Mouse (Mus musculus) liver, embryonic 15.5 days (tissue): ENCODE data around the gene Zfp72. TPM values are rescaled to one million over a fixed set of nuclear protein-coding genes. Genes with fewer than 3 reads are reported as not detected.
A peak's percentile ranks its signal among the peaks of the same experiment; 100 is the strongest.

Experiments used
- ATAC-seq: fragments of 200-750 bp; cut with Nextera tagmentation; 2 replicates; pipeline ENCODE4 v1.8.0; 2017; ENCODE audit warnings: moderate number of reproducible peaks, mild to moderate bottlenecking, moderate library complexity; ENCODE audit not compliant: insufficient read depth
- H3K27ac ChIP-seq: fragments of 300-500 bp; sonication (generic); replicated peaks from 2 replicates; pipeline ENCODE4 v1.5.1; 2015; ENCODE audit warnings: mild to moderate bottlenecking, inconsistent platforms
- H3K27me3 ChIP-seq: fragments of 300-500 bp; sonication (generic); 2 replicates; pipeline ENCODE4 v1.6.1; 2015; ENCODE audit warnings: mild to moderate bottlenecking, inconsistent platforms
- H3K36me3 ChIP-seq: fragments of 300-500 bp; sonication (generic); replicated peaks from 2 replicates; pipeline ENCODE4 v1.6.1; 2015; ENCODE audit warnings: moderate library complexity, mild to moderate bottlenecking, inconsistent platforms
- H3K4me1 ChIP-seq: fragments of 300-500 bp; sonication (generic); replicated peaks from 2 replicates; pipeline ENCODE4 v1.6.1; 2015; ENCODE audit warnings: inconsistent platforms
- H3K4me2 ChIP-seq: fragments of 300-500 bp; sonication (generic); 2 replicates; pipeline ENCODE4 v1.6.1; 2015; ENCODE audit warnings: moderate library complexity, mild to moderate bottlenecking, inconsistent platforms
- H3K4me3 ChIP-seq: fragments of 300-500 bp; sonication (generic); replicated peaks from 2 replicates; pipeline ENCODE4 v1.5.1; 2015; ENCODE audit warnings: mild to moderate bottlenecking, inconsistent platforms
- H3K9ac ChIP-seq: fragments of 300-500 bp; sonication (generic); 2 replicates; pipeline ENCODE4 v1.6.1; 2015; ENCODE audit warnings: moderate library complexity, mild to moderate bottlenecking, inconsistent platforms
- H3K9me3 ChIP-seq: fragments of 300-500 bp; sonication (generic); replicated peaks from 2 replicates; pipeline ENCODE4 v1.6.1; 2016; ENCODE audit warnings: inconsistent platforms
- WGBS: fragments of 180-500 bp; shearing (Covaris S2); methylation state at CpG from one replicate; pipeline ENCODE4 v1.1.7; 2015; ENCODE audit warnings: mixed read lengths; ENCODE audit not compliant: insufficient replicate concordance; 5-methylcytosine and 5-hydroxymethylcytosine counted together
- microRNA counts: library from miRNA; unstranded; fragments of <30 nt; microRNA quantifications from one replicate; lab custom pipeline; 2016
- microRNA-seq: library from miRNA; unstranded; fragments of <30 nt; microRNA quantifications from one replicate; pipeline ENCODE4, GENCODE M21; 2016
- polyA plus RNA-seq: library from polyadenylated mRNA; unstranded; fragments of >200 nt; fragmentation: Nextera tagmentation; extraction: Ambion mirVana; gene quantifications from 2 replicates; pipeline ENCODE4 v1.2.1, GENCODE M21; 2015

Zfp72 gene
- polyA plus RNA-seq, 1 experiment from 2014 or later = 0.79 TPM

- peaks cover 20% of the 10 kb centered on the region for H3K4me1 ChIP-seq
- no peaks in the 10 kb centered on the region for H3K27me3 ChIP-seq
- H3K4me2 ChIP-seq = peak overlapping the region; percentile 78
- H3K4me3 ChIP-seq = peak overlapping the region; percentile 84
- no peaks in the 10 kb centered on the region for H3K9me3 ChIP-seq
- H3K36me3 ChIP-seq = peaks cover 22% of the 10 kb centered on the region
- H3K27ac ChIP-seq = peak overlapping the region; percentile 75
- WGBS = under 1% methylated on average over 15 of the region's 15 CpGs
- ATAC-seq = peak; percentile 47
- H3K9ac ChIP-seq = peak overlapping the region; percentile 89
These were observed 40.2 kb downstream of the Zfp72 start for GRCm38 (mm10) chr13:74350435-74350906.

DNA sequence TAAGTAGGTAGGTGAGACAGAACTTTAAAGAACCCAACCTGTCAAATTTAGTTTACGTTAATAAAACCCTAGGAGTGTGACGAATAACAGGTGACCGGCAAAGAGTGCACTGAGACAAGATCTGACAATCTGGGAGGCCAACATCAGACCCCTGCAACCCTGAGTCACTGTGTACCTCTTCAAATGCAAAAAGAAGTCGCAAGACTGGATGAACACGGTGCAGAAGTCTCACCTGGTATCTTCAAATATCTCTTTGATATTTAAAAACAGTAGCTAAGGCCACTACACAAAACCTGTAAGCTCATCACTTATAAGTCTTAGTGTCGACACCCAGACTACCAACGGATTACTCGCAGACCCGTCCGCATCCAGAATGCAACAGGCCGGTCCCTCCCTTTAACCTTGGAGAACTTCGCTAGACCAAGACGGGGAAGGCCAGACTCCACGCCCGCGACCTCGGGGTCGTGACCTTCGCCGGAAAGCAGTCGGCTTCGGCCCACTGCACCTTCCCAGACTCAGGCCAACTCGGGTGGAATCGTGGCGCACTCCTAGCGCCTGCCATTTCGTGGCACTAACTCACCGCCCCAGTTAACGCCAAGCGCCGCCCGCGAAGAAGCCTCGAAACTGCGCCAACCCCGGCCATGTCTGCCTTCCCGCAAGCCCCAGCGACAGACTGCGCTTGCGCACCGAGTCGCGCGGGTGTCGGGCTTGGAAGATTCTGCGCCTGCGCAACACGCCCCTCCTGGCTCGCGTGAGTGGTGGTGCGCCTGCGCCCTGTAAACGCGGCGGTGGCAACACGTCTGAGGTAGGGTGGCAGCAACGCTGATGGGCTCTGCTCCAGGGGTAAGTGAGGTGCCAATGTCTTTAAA is 40.8 kb downstream of the Zfp72 start, which contains the start of the genes Sdha and Ccdc127:
Sdha (minus strand) TSS at position 715 of the 869 bp plus-strand sequence.
Ccdc127 (plus strand) TSS at position 744 of the 869 bp plus-strand sequence.
- Histone ChIP-seq H3K4me1 (peaks cover 20% of the 10 kb centered on the region), H3K4me2 (peak within 1 kb of the TSS; percentile 78), H3K9ac (peak within 1 kb of the TSS; percentile 89), H3K9me3 (no peaks in the 10 kb centered on the region), H3K4me3 (peak within 1 kb of the TSS; percentile 84), H3K27ac (peak within 1 kb of the TSS; percentile 93), H3K36me3 (peaks cover 21% of the 10 kb centered on the region), H3K27me3 (no peaks in the 10 kb centered on the region)
- 1% methylated on average over 57 of the region's 57 CpGs for WGBS
- ATAC-seq = peak; percentile 93

GRCm38 (mm10) chr13:74341036-74341435 is 49.6 kb downstream of the Zfp72 start:
- H3K36me3 ChIP-seq = peaks cover 70% of the 10 kb centered on the region
- no peak overlapping the region for H3K9ac ChIP-seq
- WGBS = 35% methylated on average over 3 of the region's 3 CpGs
- H3K9me3 ChIP-seq = no peaks in the 10 kb centered on the region
- no peaks in the 10 kb centered on the region for H3K27me3 ChIP-seq
- H3K4me1 ChIP-seq = no peaks in the 10 kb centered on the region
- ATAC-seq = no peak
- H3K27ac ChIP-seq = no peak overlapping the region
- no peak overlapping the region for H3K4me3 ChIP-seq
- H3K4me2 ChIP-seq = no peak overlapping the region

- Histone ChIP-seq H3K27me3 (no peaks in the 10 kb centered on the region), H3K4me3 (no peak overlapping the region), H3K9ac (no peak overlapping the region), H3K4me2 (no peak overlapping the region), H3K9me3 (no peaks in the 10 kb centered on the region), H3K36me3 (peaks cover 77% of the 10 kb centered on the region), H3K27ac (no peak overlapping the region), H3K4me1 (no peaks in the 10 kb centered on the region)
- ATAC-seq = no peak
These were observed 61.3 kb downstream of the Zfp72 start for GRCm38 (mm10) chr13:74329321-74329720.

MicroRNA genes within 50 kb of the gene (microRNA counts, 519-probe panel; counts per million panel counts)
- not detected for microRNA mmu-miR-692 (lab: Ali Mortazavi, UCI)

Small RNA genes lying within 50 kb of the gene (microRNA-seq; reads per million reads assigned to microRNA genes)
- gene Mir692-3 = not detected

Other genes with a start within 250 kb of the Zfp72 start
- gene Exoc3, start 182.1 kb downstream of the Zfp72 start, polyA plus RNA-seq = 23.7 and 24.0 TPM in 2 replicates
- gene Ahrr, start 98.5 kb downstream of the Zfp72 start, polyA plus RNA-seq = 0.03 and 0.61 TPM in 2 replicates
- gene Pdcd6, start 73.3 kb downstream of the Zfp72 start, polyA plus RNA-seq = 65.9 and 69.8 TPM in 2 replicates
- 151 and 167 TPM in 2 replicates for gene Sdha, start 40.6 kb downstream of the Zfp72 start, polyA plus RNA-seq
- 17.2 and 18.4 TPM in 2 replicates for gene Ccdc127, start 40.5 kb downstream of the Zfp72 start, polyA plus RNA-seq
- gene Lrrc14b, start 26.8 kb downstream of the Zfp72 start, polyA plus RNA-seq = not detected in 2 replicates
- gene Ftl1-ps1, start 8.9 kb upstream of the Zfp72 start, polyA plus RNA-seq = 70.4 and 106 TPM in 2 replicates
- 7.3 and 8.2 TPM in 2 replicates for gene Zfp825, start 103.2 kb upstream of the Zfp72 start, polyA plus RNA-seq
- 15.7 and 18.8 TPM in 2 replicates for gene Erap1, start 248.7 kb upstream of the Zfp72 start, polyA plus RNA-seq